Mouse (Mus musculus) kidney, postnatal 25 days (tissue): ENCODE measurements around the gene Znhit6.

Experiments
- DNase-seq, 2 experiments: peaks; one replicate each; pipeline ENCODE4 v3.0.0; 2021; ENCODE audit warnings: mixed read lengths in 2 of 2

The Znhit6 gene

DNA sequence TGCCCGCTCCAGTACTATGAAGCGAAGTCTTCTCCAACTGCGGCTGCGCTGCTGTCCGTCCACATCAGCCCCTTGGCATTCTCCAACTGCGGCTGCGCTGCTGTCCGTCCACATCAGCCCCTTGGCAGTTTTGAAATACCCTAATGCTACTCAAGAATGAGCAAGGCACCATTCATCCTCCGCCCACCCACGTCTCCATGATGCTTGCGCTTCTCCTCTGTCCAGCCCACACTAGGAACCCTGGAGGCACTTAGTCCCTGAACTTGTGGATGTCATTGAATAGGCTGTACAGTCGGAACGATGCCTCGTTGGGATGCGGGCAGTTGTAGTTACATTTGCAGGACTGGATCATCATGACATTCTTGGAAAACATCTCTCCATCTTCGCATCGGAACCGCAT, 71.4 kb downstream of the Znhit6 start:
- no peak for DNase-seq

- peak; percentile 25 to 48 for DNase-seq
Observed at GRCm38 (mm10) chr3:145648097-145648931, 72.3 kb downstream of the Znhit6 start.

DNA sequence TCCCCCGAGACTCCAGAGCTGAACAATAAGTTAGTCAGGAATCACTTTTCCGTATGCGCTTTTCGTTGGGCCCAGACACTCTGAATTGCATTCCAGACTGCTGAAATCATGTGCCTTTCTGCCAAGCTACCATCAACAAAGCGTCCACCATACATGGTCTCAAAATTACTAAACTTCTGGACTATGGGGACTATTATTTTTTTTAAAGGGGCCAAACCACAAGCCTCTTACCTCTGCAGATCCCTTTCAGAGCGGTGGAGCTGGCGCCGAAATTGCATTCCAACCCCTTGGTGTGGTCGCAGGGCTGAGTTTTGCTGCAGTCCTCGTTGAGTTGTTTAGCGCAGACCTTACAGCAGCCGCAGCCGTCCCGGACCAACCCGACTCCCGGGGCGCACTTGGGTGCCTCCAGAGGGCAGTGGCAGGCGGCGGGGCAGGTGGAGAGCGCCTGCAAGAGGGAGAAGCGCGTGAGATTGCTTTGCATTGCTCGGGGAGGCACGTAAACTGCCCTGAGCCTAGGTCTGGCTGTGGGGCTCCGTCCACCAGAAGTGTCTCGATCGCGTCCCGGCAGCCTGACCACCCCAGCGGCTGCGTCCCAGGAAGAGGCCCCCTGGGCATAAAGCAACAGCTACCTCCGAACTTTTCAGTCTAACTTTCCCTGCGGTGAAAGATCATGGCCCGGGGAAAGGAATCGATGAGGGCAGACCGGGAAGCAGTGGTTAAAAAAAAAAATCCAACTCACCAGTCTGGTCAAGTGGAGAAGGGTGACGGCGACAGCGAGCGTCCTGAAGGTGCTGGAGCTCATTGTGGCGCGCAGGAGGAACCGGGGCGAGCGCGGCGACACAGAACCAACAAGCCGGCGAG, 73.2 kb downstream of the Znhit6 start:
- peak; percentile 75 to 87 for DNase-seq

DNA sequence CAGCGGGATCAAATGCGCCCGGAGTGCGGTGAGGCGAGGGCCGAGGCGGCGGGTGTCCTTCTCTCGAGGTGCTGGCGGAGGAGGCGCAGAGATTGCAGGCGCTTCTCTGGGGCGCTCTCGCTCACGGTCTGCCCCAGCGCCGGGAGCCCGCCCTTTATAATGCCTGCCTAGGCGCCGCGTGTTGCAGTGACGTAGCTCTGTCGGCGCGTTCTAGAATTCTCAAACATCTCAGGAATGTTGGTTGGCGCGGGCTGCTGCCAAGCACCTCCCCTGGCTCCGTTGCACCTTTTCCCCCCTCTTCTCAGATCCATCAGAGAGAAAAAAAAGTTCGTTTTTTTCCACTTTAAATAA, 73.8 kb downstream of the Znhit6 start, which contains the start of gene Ccn1:
Gene Ccn1 (minus strand): TSS at position 130 of the 351 bp plus-strand sequence.
- DNase-seq, result peak; percentile 93 to 95

GRCm38 (mm10) chr3:145650298-145651011, 74.5 kb downstream of the Znhit6 start:
- DNase-seq, result peak; percentile 76 to 87

DNA sequence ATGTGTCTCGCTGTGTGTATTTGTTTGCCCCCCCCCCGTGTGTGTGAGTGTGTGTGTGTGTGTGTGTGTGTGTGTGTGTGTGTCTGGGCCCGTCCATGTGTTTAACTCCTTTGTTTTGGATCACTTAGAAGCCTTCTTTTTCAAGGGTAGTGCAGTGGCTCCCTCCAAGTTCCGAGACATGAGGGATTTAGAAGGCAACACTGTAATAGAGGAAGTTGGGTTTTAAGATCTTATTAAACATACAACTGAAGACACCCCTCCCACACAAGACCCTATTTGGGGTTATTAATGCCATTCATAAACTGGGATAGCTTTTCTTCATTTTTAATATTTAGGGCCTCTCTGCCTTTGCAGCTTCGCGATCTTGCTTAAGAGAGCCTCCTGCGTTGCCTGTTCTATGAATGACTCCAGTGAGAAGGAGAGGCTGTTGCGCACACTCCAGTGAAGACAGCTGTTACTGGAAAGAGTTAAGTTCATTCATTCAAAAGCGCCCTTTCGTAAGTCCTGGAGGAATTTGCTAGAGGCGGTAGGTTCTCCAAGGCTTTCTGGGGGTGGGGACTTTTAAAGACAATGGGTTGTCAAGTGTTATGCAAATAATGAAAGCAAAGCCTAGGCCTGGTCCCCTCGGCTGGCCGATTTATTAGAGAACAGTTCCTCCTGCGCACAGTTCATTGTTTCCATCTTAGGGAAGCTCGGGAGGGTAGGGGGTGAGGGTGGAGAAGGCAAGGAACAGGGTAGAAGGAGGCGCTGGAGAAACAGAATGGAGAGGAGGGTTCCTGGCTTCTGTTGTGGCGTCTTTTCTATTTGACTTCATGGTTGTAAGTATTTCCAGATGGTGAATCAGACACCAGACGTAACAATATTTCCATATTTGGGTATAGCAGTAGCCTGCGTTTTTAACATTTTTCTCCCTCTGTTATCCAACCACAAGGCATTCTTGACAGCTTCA, 75.3 kb downstream of the Znhit6 start:
- peak in 1 of 2 experiments; percentile 35 for DNase-seq

GRCm38 (mm10) chr3:145651978-145652321, 75.9 kb downstream of the Znhit6 start:
- no peak for DNase-seq

DNA sequence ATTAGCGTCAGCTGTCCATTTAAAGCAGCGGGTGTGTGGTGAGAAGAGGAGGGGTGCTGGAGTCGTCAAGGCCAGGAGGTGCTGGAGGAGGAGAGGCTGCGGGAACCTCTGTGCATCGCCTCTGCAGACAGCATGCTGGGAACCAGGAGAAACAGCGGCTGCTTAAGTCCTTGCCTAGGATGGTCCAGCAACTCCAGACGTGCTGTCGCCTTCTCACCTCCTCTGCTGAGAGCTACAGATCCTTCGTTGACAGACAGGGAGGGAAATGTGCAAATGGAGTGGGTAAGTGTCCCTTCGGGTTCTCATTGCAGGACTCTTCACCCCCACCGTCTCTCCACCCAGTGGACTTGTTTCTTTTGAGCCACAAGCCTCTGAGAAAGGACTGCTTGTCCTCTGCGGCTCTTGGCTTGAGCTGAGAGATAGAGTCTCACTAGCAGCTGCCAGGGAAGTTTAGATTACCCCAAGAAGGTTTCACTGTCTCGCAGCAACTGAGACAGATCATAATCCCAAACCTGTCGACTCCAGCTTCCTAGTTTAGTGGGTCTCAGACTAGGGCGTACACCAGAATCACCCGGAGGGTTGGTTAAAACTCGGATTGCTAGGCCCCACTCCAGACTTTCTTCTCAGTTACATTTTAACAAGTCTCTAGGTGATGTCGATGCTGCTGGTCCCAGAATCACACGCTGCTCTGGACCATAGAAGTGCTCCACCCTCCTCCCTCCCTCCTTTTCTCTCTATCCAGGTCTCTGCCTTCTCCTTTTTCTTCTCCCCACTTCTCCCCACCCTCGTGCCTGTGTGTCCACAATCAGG, 76.5 kb downstream of the Znhit6 start:
- peak; percentile 10 to 42 for DNase-seq

DNA sequence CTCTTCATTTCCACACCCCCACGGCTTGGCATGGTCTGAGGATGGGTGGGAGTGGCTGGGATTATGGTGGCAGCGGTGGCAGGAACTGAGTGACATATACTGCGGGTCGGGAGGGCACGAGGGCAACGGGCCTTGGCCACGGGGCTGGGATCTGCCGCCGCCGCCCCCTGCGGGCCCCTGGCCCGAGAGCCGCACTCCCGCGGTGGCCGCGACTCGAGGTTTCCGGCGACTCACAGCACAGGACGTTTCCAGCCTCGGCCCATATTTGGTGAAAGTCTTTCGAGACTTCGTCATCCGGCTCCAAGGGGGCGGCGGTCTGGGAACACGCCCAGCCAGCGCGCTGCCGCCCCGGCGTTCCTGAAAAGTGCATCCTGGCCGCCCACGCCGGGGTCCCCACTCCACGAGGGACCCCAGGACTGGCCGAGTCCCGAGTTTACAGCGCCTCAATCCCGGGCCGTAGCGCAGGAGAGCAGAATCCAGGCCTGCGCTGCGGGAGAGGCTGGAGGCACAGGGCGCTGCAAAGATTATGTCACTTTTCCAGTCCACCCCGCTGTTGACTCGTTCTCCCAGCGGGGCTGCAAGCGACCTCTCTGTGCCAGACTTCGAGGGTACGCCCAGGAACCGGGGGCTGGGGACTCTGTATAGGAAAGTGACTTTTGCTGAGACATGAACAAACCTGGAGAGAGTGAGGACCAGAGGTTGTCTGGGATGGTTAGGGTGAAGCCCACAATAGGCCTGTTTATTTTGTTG, 77.4 kb downstream of the Znhit6 start:
- DNase-seq, result peak; percentile 80 to 88

DNA sequence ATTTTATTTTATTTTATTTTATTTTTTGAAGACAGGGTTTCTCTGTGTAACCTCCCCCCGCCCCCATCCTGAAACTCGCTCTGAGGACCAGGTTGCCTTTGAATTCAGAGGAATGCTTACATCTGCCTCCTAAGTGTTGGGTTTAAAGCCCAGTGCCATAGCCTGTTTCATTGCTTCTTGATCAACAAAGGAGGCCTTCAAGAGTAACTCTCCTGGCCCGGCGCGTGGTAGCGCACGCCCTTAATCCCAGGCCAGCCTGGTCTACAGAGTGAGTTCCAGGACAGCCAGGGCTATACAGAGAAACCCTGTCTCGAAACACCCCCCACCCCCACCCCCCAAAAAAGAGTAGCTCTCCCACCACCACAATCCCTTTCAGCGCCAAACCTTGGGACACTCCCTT, 78.0 kb downstream of the Znhit6 start:
- no peak for DNase-seq
